Mouse (Mus musculus): ENCODE results near the gene Dnajb11. TPM values are rescaled to one million over a fixed set of nuclear protein-coding genes. Genes with fewer than 3 reads are reported as not detected.

Dnajb11 gene
- polyA plus RNA-seq, 1 experiment from 2014 or later, result 96.0 TPM

GRCm38 (mm10) chr16:22883441-22883840 is 25.8 kb downstream of the Dnajb11 start:
- WGBS, result 82% methylated on average over 5 of the region's 5 CpGs
- H3K27ac ChIP-seq, result no peak overlapping the region
- H3K4me1 ChIP-seq (replicated peaks), result peaks cover 10% of the 10 kb centered on the region
- H3K9ac ChIP-seq (replicated peaks), result no peak overlapping the region
- H3K4me3 ChIP-seq (replicated peaks), result no peak overlapping the region
- ATAC-seq (ENCODE audit: insufficient number of reproducible peaks, insufficient read depth, low FRiP score, low TSS enrichment, low read depth), result no peak
- H3K27me3 ChIP-seq, result no peaks in the 10 kb centered on the region
- no peak overlapping the region for H3K4me2 ChIP-seq
- no peaks in the 10 kb centered on the region for H3K9me3 ChIP-seq
- H3K36me3 ChIP-seq, result no peaks in the 10 kb centered on the region

GRCm38 (mm10) chr16:22885356-22885755 is 27.7 kb downstream of the Dnajb11 start:
- no peak overlapping the region for H3K4me3 ChIP-seq (replicated peaks)
- no peaks in the 10 kb centered on the region for H3K27me3 ChIP-seq
- 17% methylated on average over 4 of the region's 4 CpGs for WGBS
- no peak overlapping the region for H3K27ac ChIP-seq
- peaks cover 10% of the 10 kb centered on the region for H3K4me1 ChIP-seq (replicated peaks)
- H3K4me2 ChIP-seq, result no peak overlapping the region
- H3K9me3 ChIP-seq, result no peaks in the 10 kb centered on the region
- ATAC-seq (ENCODE audit: insufficient number of reproducible peaks, insufficient read depth, low FRiP score, low TSS enrichment, low read depth), result no peak
- H3K36me3 ChIP-seq, result no peaks in the 10 kb centered on the region
- H3K9ac ChIP-seq (replicated peaks), result no peak overlapping the region

- WGBS, result 72% methylated on average over 3 of the region's 3 CpGs
- Histone ChIP-seq H3K4me3 (replicated peaks) (no peak overlapping the region), H3K4me2 (no peak overlapping the region), H3K27ac (no peak overlapping the region), H3K4me1 (replicated peaks) (no peaks in the 10 kb centered on the region), H3K9ac (replicated peaks) (no peak overlapping the region), H3K9me3 (no peaks in the 10 kb centered on the region), H3K36me3 (no peaks in the 10 kb centered on the region), H3K27me3 (no peaks in the 10 kb centered on the region)
- ATAC-seq (ENCODE audit: insufficient number of reproducible peaks, insufficient read depth, low FRiP score, low TSS enrichment, low read depth), result no peak
These were observed 29.1 kb downstream of the Dnajb11 start for GRCm38 (mm10) chr16:22886726-22887125.

- Histone ChIP-seq H3K4me1 (replicated peaks) (no peaks in the 10 kb centered on the region), H3K36me3 (no peaks in the 10 kb centered on the region), H3K4me3 (replicated peaks) (no peak overlapping the region), H3K9me3 (no peaks in the 10 kb centered on the region), H3K9ac (replicated peaks) (no peak overlapping the region), H3K27ac (no peak overlapping the region), H3K27me3 (no peaks in the 10 kb centered on the region), H3K4me2 (no peak overlapping the region)
- no peak for ATAC-seq (ENCODE audit: insufficient number of reproducible peaks, insufficient read depth, low FRiP score, low TSS enrichment, low read depth)
- 74% methylated on average over 4 of the region's 4 CpGs for WGBS
These were observed 31.2 kb downstream of the Dnajb11 start for GRCm38 (mm10) chr16:22888835-22889234.

GRCm38 (mm10) chr16:22889716-22890115 is 32.1 kb downstream of the Dnajb11 start:
- Histone ChIP-seq H3K9me3 (no peaks in the 10 kb centered on the region), H3K9ac (replicated peaks) (no peak overlapping the region), H3K27ac (no peak overlapping the region), H3K4me2 (no peak overlapping the region), H3K4me3 (replicated peaks) (no peak overlapping the region), H3K36me3 (no peaks in the 10 kb centered on the region), H3K4me1 (replicated peaks) (no peaks in the 10 kb centered on the region), H3K27me3 (no peaks in the 10 kb centered on the region)
- 86% methylated on average over 8 of the region's 8 CpGs for WGBS
- ATAC-seq (ENCODE audit: insufficient number of reproducible peaks, insufficient read depth, low FRiP score, low TSS enrichment, low read depth), result no peak

- H3K4me2 ChIP-seq, result no peak within 1 kb of the TSS
- no peaks in the 10 kb centered on the region for H3K27me3 ChIP-seq
- no peak for ATAC-seq (ENCODE audit: insufficient number of reproducible peaks, insufficient read depth, low FRiP score, low TSS enrichment, low read depth)
- H3K4me1 ChIP-seq (replicated peaks), result no peaks in the 10 kb centered on the region
- H3K9me3 ChIP-seq, result no peaks in the 10 kb centered on the region
- H3K4me3 ChIP-seq (replicated peaks), result no peak within 1 kb of the TSS
- H3K36me3 ChIP-seq, result no peaks in the 10 kb centered on the region
- no peak within 1 kb of the TSS for H3K27ac ChIP-seq
- H3K9ac ChIP-seq (replicated peaks), result no peak within 1 kb of the TSS
- WGBS, result 85% methylated on average over 11 of the region's 11 CpGs
These were observed 33.3 kb downstream of the Dnajb11 start, which contains the start of gene Ahsg for GRCm38 (mm10) chr16:22890683-22891510. Gene Ahsg, plus strand, starts transcription at chr16:22891277.

- H3K4me3 ChIP-seq (replicated peaks), result no peak overlapping the region
- H3K27me3 ChIP-seq, result no peaks in the 10 kb centered on the region
- 90% methylated on average over 8 of the region's 8 CpGs for WGBS
- H3K36me3 ChIP-seq, result no peaks in the 10 kb centered on the region
- ATAC-seq (ENCODE audit: insufficient number of reproducible peaks, insufficient read depth, low FRiP score, low TSS enrichment, low read depth), result no peak
- no peaks in the 10 kb centered on the region for H3K9me3 ChIP-seq
- H3K9ac ChIP-seq (replicated peaks), result no peak overlapping the region
- H3K4me1 ChIP-seq (replicated peaks), result no peaks in the 10 kb centered on the region
- H3K27ac ChIP-seq, result no peak overlapping the region
- no peak overlapping the region for H3K4me2 ChIP-seq
These were observed 34.1 kb downstream of the Dnajb11 start for GRCm38 (mm10) chr16:22891733-22892154.

- peaks cover 5% of the 10 kb centered on the region; the same call in 1 of the 2 replicates for H3K27me3 ChIP-seq
- 74% methylated on average over 7 of the region's 8 CpGs for WGBS
- ATAC-seq (ENCODE audit: insufficient number of reproducible peaks, insufficient read depth, low FRiP score, low TSS enrichment, low read depth), result no peak
- H3K9me3 ChIP-seq, result no peaks in the 10 kb centered on the region
- no peaks in the 10 kb centered on the region for H3K36me3 ChIP-seq
- H3K4me1 ChIP-seq (replicated peaks), result 0 out of 2 replicates have a peak, but pooled peaks cover under 1% of the 10 kb centered on the region
- H3K4me2 ChIP-seq, result no peak overlapping the region
- H3K4me3 ChIP-seq (replicated peaks), result no peak overlapping the region
- no peak overlapping the region for H3K9ac ChIP-seq (replicated peaks)
- no peak overlapping the region for H3K27ac ChIP-seq
These were observed 36.5 kb downstream of the Dnajb11 start for GRCm38 (mm10) chr16:22894095-22894494.

- H3K9me3 ChIP-seq, result no peaks in the 10 kb centered on the region
- H3K4me1 ChIP-seq (replicated peaks), result 0 out of 2 replicates have a peak, but pooled peaks cover 3% of the 10 kb centered on the region
- H3K27ac ChIP-seq, result no peak overlapping the region
- H3K4me3 ChIP-seq (replicated peaks), result no peak overlapping the region
- H3K36me3 ChIP-seq, result no peaks in the 10 kb centered on the region
- no peak overlapping the region for H3K4me2 ChIP-seq
- ATAC-seq (ENCODE audit: insufficient number of reproducible peaks, insufficient read depth, low FRiP score, low TSS enrichment, low read depth), result no peak
- H3K27me3 ChIP-seq, result peaks cover 5% of the 10 kb centered on the region; the same call in 1 of the 2 replicates
- 67% methylated on average over 2 of the region's 2 CpGs for WGBS
- H3K9ac ChIP-seq (replicated peaks), result no peak overlapping the region
These were observed 39.0 kb downstream of the Dnajb11 start for GRCm38 (mm10) chr16:22896618-22897017.

- WGBS, result 58% methylated on average over 5 of the region's 5 CpGs
- Histone ChIP-seq H3K4me2 (no peak overlapping the region), H3K27me3 (peaks cover 5% of the 10 kb centered on the region; the same call in 1 of the 2 replicates), H3K4me1 (replicated peaks) (0 out of 2 replicates have a peak, but pooled peaks cover 3% of the 10 kb centered on the region), H3K9ac (replicated peaks) (no peak overlapping the region), H3K36me3 (no peaks in the 10 kb centered on the region), H3K4me3 (replicated peaks) (no peak overlapping the region), H3K27ac (no peak overlapping the region), H3K9me3 (no peaks in the 10 kb centered on the region)
- ATAC-seq (ENCODE audit: insufficient number of reproducible peaks, insufficient read depth, low FRiP score, low TSS enrichment, low read depth), result no peak
These were observed 41.7 kb downstream of the Dnajb11 start for GRCm38 (mm10) chr16:22899346-22899745.

GRCm38 (mm10) chr16:22899866-22900570 is 42.4 kb downstream of the Dnajb11 start:
- ATAC-seq (ENCODE audit: insufficient number of reproducible peaks, insufficient read depth, low FRiP score, low TSS enrichment, low read depth), result no peak
- Histone ChIP-seq H3K9ac (replicated peaks) (no peak overlapping the region), H3K4me2 (no peak overlapping the region), H3K27me3 (peaks cover 5% of the 10 kb centered on the region; the same call in 1 of the 2 replicates), H3K9me3 (no peaks in the 10 kb centered on the region), H3K4me3 (replicated peaks) (no peak overlapping the region), H3K4me1 (replicated peaks) (0 out of 2 replicates have a peak, but pooled peaks cover 3% of the 10 kb centered on the region), H3K27ac (no peak overlapping the region), H3K36me3 (no peaks in the 10 kb centered on the region)
- WGBS, result 83% methylated on average over 10 of the region's 10 CpGs
